Mouse (Mus musculus): ENCODE data around the gene Umodl1.

Gene Umodl1

DNA sequence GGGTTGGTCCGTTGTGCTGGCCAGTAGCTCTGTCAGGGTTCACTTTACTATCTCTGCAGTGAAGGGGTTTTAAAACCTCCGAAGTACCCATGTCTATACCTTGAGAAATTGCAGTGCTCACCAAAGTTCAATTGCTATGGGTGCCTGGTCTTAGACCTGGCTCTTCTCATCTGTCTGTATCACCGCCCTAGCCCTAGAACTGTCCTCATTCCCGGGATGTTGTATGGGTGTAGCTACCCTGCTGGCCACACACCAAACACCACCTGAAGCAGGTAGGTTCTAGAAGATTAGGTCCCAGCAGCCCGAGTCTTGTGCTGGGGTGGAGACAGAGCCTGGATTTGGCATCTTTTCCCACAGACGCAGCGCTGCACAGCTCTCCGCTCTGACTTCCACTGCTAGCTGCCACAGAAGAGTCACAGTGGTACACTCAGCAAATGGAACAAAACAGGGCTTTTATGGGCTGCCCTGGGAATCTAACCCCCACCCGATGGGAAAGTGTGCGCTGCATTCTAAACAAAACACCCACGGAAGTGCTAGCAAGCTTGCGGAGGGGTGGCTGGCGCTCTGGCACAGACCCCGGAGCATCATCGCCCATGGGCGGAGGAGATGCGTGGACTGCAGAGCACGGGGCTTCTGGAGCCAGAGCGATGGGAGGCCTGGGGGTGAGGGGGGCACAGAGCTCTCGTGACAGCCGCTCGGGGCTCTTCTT is 81.9 kb downstream of the Umodl1 start:
- DNase-seq (ENCODE audit: low read depth, low spot score): peak; percentile 26

DNA sequence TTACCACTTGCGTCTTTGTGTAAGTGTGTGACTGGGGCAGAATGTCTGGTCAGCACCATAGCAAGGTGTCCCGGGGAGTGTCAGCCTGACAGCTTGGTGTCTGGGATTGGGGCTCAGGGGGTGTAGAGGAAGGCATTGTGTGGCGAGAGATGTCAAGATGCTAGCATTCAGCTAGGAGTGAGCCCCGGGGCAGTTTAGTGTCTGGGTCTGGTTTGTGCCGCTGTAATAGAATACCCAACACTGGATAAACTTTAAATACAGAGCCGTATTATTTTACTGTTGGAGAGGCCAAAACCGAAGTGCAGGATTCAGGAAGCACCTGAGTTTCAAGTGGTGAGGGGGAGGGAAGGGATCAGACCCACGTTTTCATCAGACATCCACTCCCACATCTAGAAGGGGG is 82.9 kb downstream of the Umodl1 start:
- no peak for DNase-seq (ENCODE audit: low read depth, low spot score)

DNA sequence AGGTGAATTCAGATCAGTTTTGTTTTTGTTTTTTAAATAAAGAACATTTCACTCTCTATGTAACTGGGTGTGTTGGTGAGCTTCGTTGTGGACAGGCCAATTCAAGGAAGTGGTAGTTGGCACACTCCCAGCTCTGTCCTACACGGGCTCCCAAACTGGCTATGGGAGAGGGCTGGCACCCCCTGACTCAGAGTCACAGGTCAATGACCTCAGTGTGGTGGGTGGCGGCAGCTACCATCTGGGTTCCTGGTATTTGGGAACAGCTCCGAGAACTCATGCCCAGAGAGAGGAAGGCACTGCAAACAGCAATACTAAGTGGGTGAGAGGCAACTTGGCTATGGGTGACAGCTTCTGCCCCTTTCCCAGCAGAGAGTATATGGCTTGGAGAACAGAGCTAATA is 83.9 kb downstream of the Umodl1 start:
- no peak for DNase-seq (ENCODE audit: low read depth, low spot score)

DNA sequence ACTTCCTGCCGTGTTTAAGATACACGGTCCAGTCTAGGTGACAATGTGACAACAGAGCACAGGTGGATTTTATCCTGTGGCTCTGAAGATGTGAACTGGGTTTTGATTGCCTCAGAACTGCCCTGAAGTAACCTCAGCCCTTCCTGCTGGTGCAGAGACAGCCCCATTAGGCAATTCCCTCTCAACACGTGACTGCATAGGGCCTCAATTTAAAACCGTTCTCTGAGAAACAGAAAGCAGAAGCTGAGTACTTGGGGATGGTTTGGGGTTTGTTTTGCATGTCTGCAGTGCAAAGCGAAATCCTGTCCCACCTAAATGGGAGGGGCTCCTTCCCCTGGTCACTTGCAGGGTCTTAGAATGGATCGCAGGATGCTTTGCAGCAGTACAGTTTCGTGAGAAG is 85.2 kb downstream of the Umodl1 start:
- no peak for DNase-seq (ENCODE audit: low read depth, low spot score)

DNA sequence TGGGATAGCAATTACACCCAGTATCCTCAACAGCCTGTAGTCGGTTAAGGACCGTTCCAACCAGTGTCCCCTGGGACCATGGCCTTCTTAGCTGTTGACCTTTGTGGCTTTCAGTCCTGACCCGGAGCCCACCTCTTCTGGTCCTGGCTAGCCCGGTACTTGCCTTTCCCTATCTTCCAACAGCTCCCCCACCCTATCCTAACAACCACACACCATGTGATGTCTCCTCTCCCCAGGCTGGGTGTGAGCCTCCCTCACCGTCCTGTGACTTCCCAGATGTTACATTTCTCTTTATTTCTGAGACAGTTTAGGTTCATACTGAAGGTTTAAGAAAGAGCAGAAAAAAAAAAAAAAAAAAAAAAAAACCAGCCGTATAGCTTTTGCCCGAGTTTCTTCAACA is 86.0 kb downstream of the Umodl1 start:
- DNase-seq (ENCODE audit: low read depth, low spot score): no peak

DNA sequence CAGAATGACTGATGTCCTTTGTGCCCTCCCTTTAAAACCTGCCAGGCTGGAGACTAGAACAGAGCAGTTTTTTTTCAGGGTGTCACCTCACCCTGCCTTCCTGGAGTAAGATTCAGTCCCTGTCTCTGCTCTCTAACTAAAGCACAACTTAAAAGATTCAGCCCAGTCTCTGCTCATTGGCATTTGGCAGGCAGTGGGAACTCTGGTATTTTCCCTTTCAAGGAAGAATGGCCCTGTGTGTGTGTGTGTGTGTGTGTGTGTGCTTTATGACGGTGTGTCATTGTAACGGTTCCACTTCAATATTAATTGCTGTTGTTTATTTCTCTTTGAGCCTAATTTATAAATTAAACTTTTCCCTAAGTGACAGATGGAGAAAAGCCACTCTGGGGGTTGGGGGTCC is 88.3 kb downstream of the Umodl1 start:
- no peak for DNase-seq (ENCODE audit: low read depth, low spot score)

DNA sequence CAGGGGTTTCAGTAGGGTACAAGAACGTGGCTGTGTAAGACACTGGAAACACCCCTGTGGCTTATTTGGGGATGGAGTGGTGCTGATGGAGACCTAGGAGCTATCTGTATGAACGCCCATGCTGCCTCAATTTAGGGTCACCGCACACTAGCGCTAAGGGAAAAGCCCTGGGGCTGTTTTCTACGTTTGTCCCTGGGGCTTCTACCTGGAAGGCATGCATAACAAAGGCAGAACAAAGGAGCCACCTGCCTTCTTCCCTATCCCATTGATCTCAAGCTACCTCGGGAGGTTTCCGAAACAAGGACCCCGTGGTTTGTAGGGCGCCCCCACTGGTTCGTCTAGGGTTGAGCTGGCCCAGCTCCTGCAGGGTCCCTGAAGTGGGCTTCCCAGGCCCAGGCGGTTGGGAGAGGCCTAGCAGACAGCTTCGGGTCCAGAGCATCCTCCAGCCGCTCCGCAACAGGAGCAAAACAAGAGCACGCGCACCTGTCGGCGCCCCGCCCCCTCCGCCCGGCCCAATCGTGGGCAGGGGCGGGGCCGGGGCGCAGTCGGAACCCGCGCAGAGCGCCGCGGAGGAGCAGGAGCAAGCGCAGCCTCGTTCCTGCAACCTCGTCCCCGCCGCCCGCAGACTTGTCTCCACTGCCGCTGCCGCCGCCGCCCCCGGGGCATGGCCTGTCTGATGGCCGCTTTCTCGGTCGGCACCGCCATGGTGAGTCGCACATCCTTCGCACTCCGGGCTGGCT is 102.9 kb downstream of the Umodl1 start, which contains the start of gene Abcg1:
Abcg1 (plus strand) TSS at position 525 of the 740 bp plus-strand sequence.
- peak; percentile 90 for DNase-seq (ENCODE audit: low read depth, low spot score)

DNA sequence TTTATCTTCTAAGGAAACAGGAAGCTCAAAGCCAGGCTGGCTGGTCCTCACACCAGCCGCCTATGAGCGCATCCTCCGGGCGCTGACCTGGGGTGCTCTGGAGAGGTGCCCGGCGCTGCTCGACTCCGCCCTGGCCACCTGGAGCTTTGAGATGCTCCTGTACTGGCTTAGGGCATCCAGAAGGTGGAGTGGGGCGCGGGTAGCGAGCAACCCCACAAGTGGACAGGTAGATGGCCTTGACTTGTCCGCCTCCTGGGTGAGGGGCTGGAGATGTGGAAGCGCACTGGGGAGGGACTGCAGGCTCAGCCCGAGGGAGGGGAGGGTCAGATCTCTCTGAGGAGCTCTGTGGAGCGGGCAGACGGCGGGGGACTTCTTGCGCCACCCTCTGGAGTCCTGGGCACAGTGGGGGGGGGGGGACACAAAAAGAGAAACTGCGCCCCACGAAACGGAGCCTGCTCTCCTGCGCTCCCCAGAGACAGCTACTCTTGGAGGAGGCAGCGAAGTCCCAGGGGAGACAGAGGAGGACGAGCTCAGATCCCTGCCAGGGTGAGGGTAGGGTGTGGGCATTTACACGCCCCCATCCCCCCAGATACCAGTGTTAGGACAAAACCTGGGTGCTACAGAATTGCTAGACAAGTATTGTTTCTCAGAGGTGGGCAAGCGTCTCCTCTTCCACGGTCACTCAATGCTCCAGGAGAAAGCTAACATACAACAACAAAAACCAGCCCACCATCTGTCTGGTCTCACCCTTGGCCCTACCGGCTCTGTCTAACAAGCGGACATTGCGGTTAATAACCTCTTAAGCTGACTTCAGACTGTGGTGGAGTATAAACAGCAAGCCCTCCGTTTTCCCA is 103.7 kb downstream of the Umodl1 start:
- DNase-seq (ENCODE audit: low read depth, low spot score): no peak

DNA sequence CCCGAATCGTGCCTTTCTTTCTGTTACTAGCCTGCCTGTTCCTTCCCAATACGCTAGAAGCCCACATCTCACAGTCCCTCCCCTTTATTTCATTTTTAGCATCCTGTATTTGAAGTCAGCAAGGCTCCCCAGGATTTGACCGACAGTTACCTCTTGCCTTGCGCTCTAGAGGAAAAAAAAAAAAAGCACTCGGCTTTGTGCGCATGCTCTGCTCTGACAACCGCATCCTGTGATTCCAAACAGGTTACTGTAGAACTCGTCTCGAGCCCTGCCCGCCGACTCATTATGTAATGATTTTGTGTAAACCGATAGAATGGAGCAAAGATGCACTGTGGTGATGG is 104.3 kb downstream of the Umodl1 start:
- no peak for DNase-seq (ENCODE audit: low read depth, low spot score)

DNA sequence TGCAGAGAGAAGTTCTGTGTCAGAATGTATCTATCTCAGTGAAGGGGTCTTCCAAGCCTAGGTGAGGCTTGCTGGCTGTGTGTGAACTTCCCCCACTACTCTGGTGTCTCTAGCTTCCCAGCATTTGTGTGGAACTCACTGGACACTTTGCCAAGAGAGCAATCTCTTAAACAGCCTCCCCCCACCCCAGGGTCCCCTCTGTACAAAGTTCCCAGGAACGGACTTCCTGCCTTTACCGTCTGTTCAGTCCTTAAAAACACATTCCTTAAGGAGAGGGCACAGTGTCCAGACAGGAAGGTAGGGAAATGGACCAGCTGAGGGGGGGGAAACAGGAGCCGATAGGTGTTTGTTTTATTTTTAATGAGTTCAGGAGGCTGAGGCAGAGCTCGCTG is 105.8 kb downstream of the Umodl1 start:
- DNase-seq (ENCODE audit: low read depth, low spot score): no peak

All from ZHBTc4 (cell line).